Mouse (Mus musculus) heart, embryonic 11.5 days (tissue): ENCODE results near the gene Pak4. TPM values are rescaled to one million over a fixed set of nuclear protein-coding genes. Genes with fewer than 3 reads are reported as not detected.

Experiments
- ATAC-seq: fragments of 200-750 bp; cut with Nextera tagmentation; replicated peaks from 2 replicates; pipeline ENCODE4 v1.8.0; 2017; ENCODE audit warnings: moderate library complexity; ENCODE audit not compliant: insufficient number of reproducible peaks, low FRiP score, low TSS enrichment
- H3K27ac ChIP-seq: fragments of 300-500 bp; sonication (generic); 2 replicates; pipeline ENCODE4 v1.5.1; 2014; ENCODE audit warnings: mild to moderate bottlenecking, low read depth, low read length
- H3K27me3 ChIP-seq: fragments of 300-500 bp; sonication (generic); 2 replicates; pipeline ENCODE4 v1.6.1; 2014; ENCODE audit warnings: mild to moderate bottlenecking, low read length, mixed read lengths; ENCODE audit not compliant: control insufficient read depth, insufficient read depth
- H3K36me3 ChIP-seq: fragments of 300-500 bp; sonication (generic); 2 replicates; pipeline ENCODE4 v1.6.1; 2014; ENCODE audit warnings: mild to moderate bottlenecking, low read length, moderate library complexity, mixed read lengths; ENCODE audit not compliant: control insufficient read depth, insufficient read depth
- H3K4me1 ChIP-seq: fragments of 300-500 bp; sonication (generic); 2 replicates; pipeline ENCODE4 v1.6.1; 2014; ENCODE audit warnings: low read length; ENCODE audit not compliant: control insufficient read depth, insufficient read depth
- H3K4me2 ChIP-seq: fragments of 300-500 bp; sonication (generic); 2 replicates; pipeline ENCODE4 v1.6.1; 2014; ENCODE audit warnings: mild to moderate bottlenecking, moderate library complexity
- H3K4me3 ChIP-seq: fragments of 300-500 bp; sonication (generic); 2 replicates; pipeline ENCODE4 v1.5.1; 2014; ENCODE audit warnings: low read depth, low read length
- H3K9ac ChIP-seq: fragments of 300-500 bp; sonication (generic); 2 replicates; pipeline ENCODE4 v1.6.1; 2014; ENCODE audit warnings: mild to moderate bottlenecking, low read depth, low read length, moderate library complexity
- H3K9me3 ChIP-seq: fragments of 300-500 bp; sonication (generic); replicated peaks from 2 replicates; pipeline ENCODE4 v1.6.1; 2016; ENCODE audit warnings: low read length; ENCODE audit not compliant: control insufficient read depth
- WGBS: fragments of 180-500 bp; shearing (Covaris S2); extraction: QIAGEN DNeasy Blood & Tissue Kit; methylation state at CpG from one replicate; pipeline ENCODE4 v1.1.7; 2014; ENCODE audit not compliant: insufficient replicate concordance; 5-methylcytosine and 5-hydroxymethylcytosine counted together
- polyA plus RNA-seq: library from polyadenylated mRNA; unstranded; fragments of >200 nt; fragmentation: Nextera tagmentation; extraction: Ambion mirVana; gene quantifications from 2 replicates; pipeline ENCODE4 v1.2.1, GENCODE M21; 2014

Gene Pak4
- polyA plus RNA-seq, 1 experiment from 2014 or later, result 25.4 TPM

DNA sequence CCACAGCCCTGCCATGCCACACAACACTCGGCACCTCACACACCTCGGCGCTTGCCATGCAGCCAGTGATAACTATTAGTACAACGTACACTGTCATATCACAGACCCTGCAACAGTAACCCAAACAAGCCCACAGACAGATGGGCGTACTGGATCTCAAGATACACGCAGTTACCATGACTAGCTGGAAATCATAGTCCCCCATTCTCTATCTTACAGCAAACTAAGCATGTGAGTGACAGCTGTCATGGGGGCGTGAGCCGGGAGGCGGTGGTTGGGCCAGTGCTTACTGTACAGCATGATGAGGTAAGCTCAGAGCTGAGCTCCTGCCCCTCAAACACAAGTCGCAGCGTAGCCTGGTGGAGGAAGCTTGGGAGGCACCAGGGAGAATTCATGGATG lies 22.4 kb downstream of the Pak4 start:
- Histone ChIP-seq H3K4me3 (no peak overlapping the region), H3K36me3 (no peaks in the 10 kb centered on the region), H3K4me2 (no peak overlapping the region), H3K9me3 (no peaks in the 10 kb centered on the region), H3K27me3 (no peaks in the 10 kb centered on the region), H3K9ac (no peak overlapping the region), H3K27ac (no peak overlapping the region), H3K4me1 (peaks cover 70% of the 10 kb centered on the region)
- 85% methylated on average over 11 of the region's 11 CpGs for WGBS
- ATAC-seq, result no peak

GRCm38 (mm10) chr7:28573236-28573635 lies 24.7 kb downstream of the Pak4 start:
- Histone ChIP-seq H3K9ac (peak overlapping the region; percentile 10; the same call in 1 of the 2 replicates), H3K27ac (no peak overlapping the region), H3K9me3 (no peaks in the 10 kb centered on the region), H3K4me1 (peaks cover 62% of the 10 kb centered on the region), H3K4me2 (no peak overlapping the region), H3K27me3 (no peaks in the 10 kb centered on the region), H3K4me3 (no peak overlapping the region), H3K36me3 (no peaks in the 10 kb centered on the region)
- 92% methylated on average over 3 of the region's 3 CpGs for WGBS
- ATAC-seq, result no peak

DNA sequence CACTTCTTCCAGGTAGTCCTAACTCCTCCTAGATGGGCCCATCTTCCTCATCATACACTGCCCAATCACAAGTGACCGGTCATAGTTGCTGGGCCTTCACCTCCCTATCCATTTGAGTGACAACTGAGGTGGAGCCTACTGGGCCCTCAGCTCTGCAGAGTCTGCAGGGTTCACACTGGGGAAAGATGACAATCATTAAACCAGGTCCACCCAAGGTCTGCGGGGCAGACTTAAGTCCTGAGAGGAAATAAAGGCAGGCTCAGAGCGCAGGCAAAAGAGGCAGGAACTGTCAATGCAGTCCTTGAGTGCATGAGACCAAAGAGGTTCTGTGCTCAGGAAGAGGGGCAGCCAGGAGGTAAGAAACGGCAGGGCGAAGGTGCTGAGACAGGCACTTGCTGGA lies 25.3 kb downstream of the Pak4 start:
- H3K4me1 ChIP-seq, result peaks cover 56% of the 10 kb centered on the region
- H3K36me3 ChIP-seq, result peaks cover 2% of the 10 kb centered on the region
- H3K27ac ChIP-seq, result no peak overlapping the region
- H3K4me2 ChIP-seq, result no peak overlapping the region
- ATAC-seq, result no peak
- no peaks in the 10 kb centered on the region for H3K27me3 ChIP-seq
- H3K9me3 ChIP-seq, result no peaks in the 10 kb centered on the region
- H3K4me3 ChIP-seq, result no peak overlapping the region
- H3K9ac ChIP-seq, result no peak overlapping the region
- 82% methylated on average over 5 of the region's 5 CpGs for WGBS

- Histone ChIP-seq H3K27me3 (no peaks in the 10 kb centered on the region), H3K9ac (no peak overlapping the region), H3K36me3 (peaks cover 14% of the 10 kb centered on the region), H3K9me3 (no peaks in the 10 kb centered on the region), H3K4me2 (no peak overlapping the region), H3K27ac (0 out of 2 replicates have a peak overlapping the region, but pooled peaks have one; percentile 0), H3K4me3 (no peak overlapping the region), H3K4me1 (peaks cover 41% of the 10 kb centered on the region)
- 39% methylated on average over 5 of the region's 5 CpGs for WGBS
- ATAC-seq, result no peak
These were observed 26.9 kb downstream of the Pak4 start for GRCm38 (mm10) chr7:28570982-28571682.

GRCm38 (mm10) chr7:28570291-28570981 lies 27.5 kb downstream of the Pak4 start:
- H3K27me3 ChIP-seq, result no peaks in the 10 kb centered on the region
- H3K4me1 ChIP-seq, result peaks cover 35% of the 10 kb centered on the region
- H3K9ac ChIP-seq, result no peak overlapping the region
- no peaks in the 10 kb centered on the region for H3K9me3 ChIP-seq
- ATAC-seq, result no peak
- H3K4me3 ChIP-seq, result no peak overlapping the region
- no peak overlapping the region for H3K4me2 ChIP-seq
- peaks cover 16% of the 10 kb centered on the region for H3K36me3 ChIP-seq
- H3K27ac ChIP-seq, result 0 out of 2 replicates have a peak overlapping the region, but pooled peaks have one; percentile 0
- 66% methylated on average over 12 of the region's 12 CpGs for WGBS

GRCm38 (mm10) chr7:28568253-28568652 lies 29.7 kb downstream of the Pak4 start:
- peaks cover 26% of the 10 kb centered on the region for H3K36me3 ChIP-seq
- H3K9ac ChIP-seq, result no peak overlapping the region
- no peak for ATAC-seq
- no peaks in the 10 kb centered on the region for H3K27me3 ChIP-seq
- H3K4me1 ChIP-seq, result peaks cover 31% of the 10 kb centered on the region
- H3K27ac ChIP-seq, result no peak overlapping the region
- H3K4me3 ChIP-seq, result no peak overlapping the region
- H3K9me3 ChIP-seq, result no peaks in the 10 kb centered on the region
- no peak overlapping the region for H3K4me2 ChIP-seq

DNA sequence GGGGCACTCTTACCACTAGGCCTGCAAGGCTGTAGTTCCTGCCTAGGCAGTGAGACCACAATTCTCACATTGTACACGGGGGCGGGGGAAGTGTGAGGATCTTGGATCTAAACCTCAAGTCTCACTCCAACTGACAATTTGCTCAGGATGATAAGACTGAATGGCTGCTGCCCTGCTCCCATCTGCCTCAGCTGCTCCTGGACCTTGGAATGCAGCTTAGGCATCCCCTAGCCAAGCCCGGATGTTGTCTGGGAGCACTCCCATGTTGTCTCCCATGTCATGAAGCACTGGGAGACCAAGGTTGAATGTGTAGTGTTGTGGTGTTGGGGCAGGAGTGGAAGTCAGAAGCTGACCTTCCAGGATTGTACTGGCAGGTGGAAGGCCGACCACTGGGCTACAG lies 30.4 kb downstream of the Pak4 start:
- WGBS, result 65% methylated on average over 4 of the region's 4 CpGs
- peaks cover 23% of the 10 kb centered on the region for H3K4me1 ChIP-seq
- no peak overlapping the region for H3K4me2 ChIP-seq
- no peak overlapping the region for H3K4me3 ChIP-seq
- H3K27me3 ChIP-seq, result no peaks in the 10 kb centered on the region
- H3K36me3 ChIP-seq, result peaks cover 30% of the 10 kb centered on the region
- no peak overlapping the region for H3K9ac ChIP-seq
- ATAC-seq, result no peak
- no peaks in the 10 kb centered on the region for H3K9me3 ChIP-seq
- H3K27ac ChIP-seq, result no peak overlapping the region

DNA sequence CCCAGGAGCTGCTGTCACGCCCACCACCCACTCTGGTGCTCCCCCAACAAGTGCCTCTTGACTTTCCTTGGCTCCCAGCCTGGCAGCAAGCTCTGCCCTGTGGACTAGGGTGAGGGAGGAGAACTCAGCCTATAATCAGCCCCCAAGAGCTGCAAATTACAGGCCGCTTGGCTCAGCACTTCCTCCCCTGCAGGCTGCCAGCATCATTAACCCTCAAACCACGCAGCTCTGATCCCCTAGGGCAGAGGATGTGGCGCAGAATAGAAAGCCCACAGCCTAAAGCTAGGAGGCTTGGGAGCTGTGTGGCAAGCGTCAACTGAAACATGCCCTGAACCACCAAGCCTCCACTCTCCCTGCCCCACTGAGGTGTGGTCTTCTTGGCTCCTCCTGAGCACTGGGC lies 32.6 kb downstream of the Pak4 start:
- H3K4me3 ChIP-seq, result no peak overlapping the region
- H3K4me2 ChIP-seq, result no peak overlapping the region
- H3K9ac ChIP-seq, result no peak overlapping the region
- no peaks in the 10 kb centered on the region for H3K9me3 ChIP-seq
- no peak overlapping the region for H3K27ac ChIP-seq
- peaks cover 34% of the 10 kb centered on the region for H3K36me3 ChIP-seq
- WGBS, result 81% methylated on average over 5 of the region's 5 CpGs
- H3K4me1 ChIP-seq, result peaks cover 4% of the 10 kb centered on the region
- ATAC-seq, result no peak
- H3K27me3 ChIP-seq, result no peaks in the 10 kb centered on the region

DNA sequence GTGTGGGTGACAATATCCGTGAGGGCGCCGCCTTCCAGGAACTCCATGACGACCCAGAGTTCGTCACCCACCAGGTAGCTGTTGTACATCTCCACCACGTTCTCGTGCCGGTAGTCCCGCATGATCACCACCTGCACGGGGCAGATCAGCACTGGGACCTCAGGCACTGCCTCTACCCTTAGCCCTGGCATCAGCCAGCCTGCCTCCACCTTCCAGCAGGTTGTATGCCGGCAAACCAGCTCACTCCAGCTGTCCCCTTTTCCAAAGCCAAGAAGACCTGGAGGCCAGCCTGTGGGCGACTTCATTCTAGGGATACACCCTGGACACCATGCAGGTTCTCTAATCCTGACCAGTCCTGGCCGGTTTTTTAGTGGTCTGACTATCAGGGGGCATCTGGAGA lies 35.0 kb downstream of the Pak4 start:
- WGBS, result 92% methylated on average over 13 of the region's 13 CpGs
- no peak overlapping the region for H3K4me3 ChIP-seq
- H3K4me1 ChIP-seq, result peaks cover 5% of the 10 kb centered on the region; the same call in 1 of the 2 replicates
- peaks cover 41% of the 10 kb centered on the region for H3K36me3 ChIP-seq
- no peak for ATAC-seq
- no peaks in the 10 kb centered on the region for H3K27me3 ChIP-seq
- H3K4me2 ChIP-seq, result no peak overlapping the region
- H3K9ac ChIP-seq, result no peak overlapping the region
- H3K9me3 ChIP-seq, result no peaks in the 10 kb centered on the region
- H3K27ac ChIP-seq, result no peak overlapping the region
